Mouse (Mus musculus) liver, embryonic 15.5 days (tissue): ENCODE results near the gene Gm13304. TPM values are rescaled to one million over a fixed set of nuclear protein-coding genes. Genes with fewer than 3 reads are reported as not detected.
"Not testable (repeated sequence)": the region's sequence is repeated elsewhere in the genome, so short reads cannot be mapped to it uniquely, and the experiment has no call there.

Experiments
- ATAC-seq: fragments of 200-750 bp; cut with Nextera tagmentation; 2 replicates; pipeline ENCODE4 v1.8.0; 2017; ENCODE audit warnings: moderate number of reproducible peaks, mild to moderate bottlenecking, moderate library complexity; ENCODE audit not compliant: insufficient read depth
- H3K27ac ChIP-seq: fragments of 300-500 bp; sonication (generic); replicated peaks from 2 replicates; pipeline ENCODE4 v1.5.1; 2015; ENCODE audit warnings: mild to moderate bottlenecking, inconsistent platforms
- H3K27me3 ChIP-seq: fragments of 300-500 bp; sonication (generic); 2 replicates; pipeline ENCODE4 v1.6.1; 2015; ENCODE audit warnings: mild to moderate bottlenecking, inconsistent platforms
- H3K36me3 ChIP-seq: fragments of 300-500 bp; sonication (generic); replicated peaks from 2 replicates; pipeline ENCODE4 v1.6.1; 2015; ENCODE audit warnings: moderate library complexity, mild to moderate bottlenecking, inconsistent platforms
- H3K4me1 ChIP-seq: fragments of 300-500 bp; sonication (generic); replicated peaks from 2 replicates; pipeline ENCODE4 v1.6.1; 2015; ENCODE audit warnings: inconsistent platforms
- H3K4me2 ChIP-seq: fragments of 300-500 bp; sonication (generic); 2 replicates; pipeline ENCODE4 v1.6.1; 2015; ENCODE audit warnings: moderate library complexity, mild to moderate bottlenecking, inconsistent platforms
- H3K4me3 ChIP-seq: fragments of 300-500 bp; sonication (generic); replicated peaks from 2 replicates; pipeline ENCODE4 v1.5.1; 2015; ENCODE audit warnings: mild to moderate bottlenecking, inconsistent platforms
- H3K9ac ChIP-seq: fragments of 300-500 bp; sonication (generic); 2 replicates; pipeline ENCODE4 v1.6.1; 2015; ENCODE audit warnings: moderate library complexity, mild to moderate bottlenecking, inconsistent platforms
- H3K9me3 ChIP-seq: fragments of 300-500 bp; sonication (generic); replicated peaks from 2 replicates; pipeline ENCODE4 v1.6.1; 2016; ENCODE audit warnings: inconsistent platforms
- WGBS: fragments of 180-500 bp; shearing (Covaris S2); methylation state at CpG from one replicate; pipeline ENCODE4 v1.1.7; 2015; ENCODE audit warnings: mixed read lengths; ENCODE audit not compliant: insufficient replicate concordance; 5-methylcytosine and 5-hydroxymethylcytosine counted together
- polyA plus RNA-seq: library from polyadenylated mRNA; unstranded; fragments of >200 nt; fragmentation: Nextera tagmentation; extraction: Ambion mirVana; gene quantifications from 2 replicates; pipeline ENCODE4 v1.2.1, GENCODE M21; 2015

Gm13304 gene
- 0.37 and 0.46 TPM in 2 replicates for polyA plus RNA-seq

- not testable (repeated sequence) for H3K36me3 ChIP-seq, H3K4me2 ChIP-seq, H3K27me3 ChIP-seq, ATAC-seq, H3K9me3 ChIP-seq, H3K4me1 ChIP-seq, H3K4me3 ChIP-seq, H3K9ac ChIP-seq, H3K27ac ChIP-seq
- no CpG with 5 or more reads among the region's 5 CpGs for WGBS
These were observed at the start of gene Gm13304 for GRCm38 (mm10) chr4:42114517-42114916. Gm13304 (plus strand) TSS chr4:42114817.

GRCm38 (mm10) chr4:42090907-42091306 is 23.7 kb upstream of the Gm13304 start, which contains the start of gene Gm3893:
Gm3893 (plus strand) TSS chr4:42091207.
- H3K36me3 ChIP-seq, H3K4me2 ChIP-seq, H3K4me1 ChIP-seq, H3K9me3 ChIP-seq, H3K27ac ChIP-seq, ATAC-seq, H3K27me3 ChIP-seq, H3K9ac ChIP-seq, H3K4me3 ChIP-seq: not testable (repeated sequence)
- WGBS = no CpG with 5 or more reads among the region's 2 CpGs

- no CpG with 5 or more reads among the region's 9 CpGs for WGBS
- ATAC-seq, H3K27ac ChIP-seq, H3K4me1 ChIP-seq, H3K9me3 ChIP-seq, H3K36me3 ChIP-seq, H3K27me3 ChIP-seq, H3K4me3 ChIP-seq, H3K4me2 ChIP-seq, H3K9ac ChIP-seq: not testable (repeated sequence)
These were observed 38.5 kb downstream of the Gm13304 start, which contains the start of gene Gm13306 for GRCm38 (mm10) chr4:42153136-42153535. Gm13306 (plus strand) TSS chr4:42153436.

Other genes starting within 250 kb of the Gm13304 start
- not detected in 2 replicates for gene Gm21541, start 211.2 kb upstream of the Gm13304 start, polyA plus RNA-seq
- 0.21 and 0.37 TPM in 2 replicates for gene Gm20878, start 173.2 kb upstream of the Gm13304 start, polyA plus RNA-seq
- not detected in 2 replicates for gene Fam205a4, start 148.8 kb upstream of the Gm13304 start, polyA plus RNA-seq
- not detected in 2 replicates for gene Gm21093, start 80.1 kb upstream of the Gm13304 start, polyA plus RNA-seq
- gene Gm3893, start 23.6 kb upstream of the Gm13304 start, polyA plus RNA-seq = not detected in 2 replicates
- gene Gm13306, start 38.6 kb downstream of the Gm13304 start, polyA plus RNA-seq = not detected in 2 replicates
- gene Gm13305, start 53.8 kb downstream of the Gm13304 start, polyA plus RNA-seq = not detected in 2 replicates
- not detected in 2 replicates for gene Gm10600, start 125.8 kb downstream of the Gm13304 start, polyA plus RNA-seq
- not detected in 2 replicates for gene Ccl21b, start 140.9 kb downstream of the Gm13304 start, polyA plus RNA-seq
- not detected in 2 replicates for gene Gm21953, start 179.4 kb downstream of the Gm13304 start, polyA plus RNA-seq
- not detected in 2 replicates for gene Fam205a3, start 203.5 kb downstream of the Gm13304 start, polyA plus RNA-seq